Mouse (Mus musculus) right cerebral cortex, postnatal 25 days (tissue): ENCODE data around the gene Cpxm2.

Experiments
- DNase-seq: peaks from one replicate; pipeline ENCODE4 v3.0.0; 2022

Cpxm2 gene

GRCm38 (mm10) chr7:132015193-132015592 is 139.3 kb downstream of the Cpxm2 start:
- DNase-seq, result no peak

GRCm38 (mm10) chr7:132013970-132014369 is 140.6 kb downstream of the Cpxm2 start:
- DNase-seq, result no peak

GRCm38 (mm10) chr7:132012969-132013679 is 141.4 kb downstream of the Cpxm2 start:
- DNase-seq, result no peak

GRCm38 (mm10) chr7:132009002-132009401 is 145.5 kb downstream of the Cpxm2 start:
- DNase-seq, result no peak

- DNase-seq, result peak; percentile 26
These were observed 148.4 kb downstream of the Cpxm2 start for GRCm38 (mm10) chr7:132005996-132006696.

- no peak for DNase-seq
These were observed 161.7 kb downstream of the Cpxm2 start for GRCm38 (mm10) chr7:131992873-131993272.

- no peak for DNase-seq
These were observed 162.3 kb downstream of the Cpxm2 start for GRCm38 (mm10) chr7:131992226-131992625.

- no peak for DNase-seq
These were observed 165.5 kb downstream of the Cpxm2 start for GRCm38 (mm10) chr7:131989056-131989455.
